Mouse (Mus musculus) neural tube, embryonic 11.5 days (tissue): Measurements from ENCODE around the gene Vps29. TPM values are rescaled to one million over a fixed set of nuclear protein-coding genes. Genes with fewer than 3 reads are reported as not detected.
A peak's percentile ranks its signal among the peaks of the same experiment; 100 is the strongest.

Experiments
- ATAC-seq: fragments of 200-750 bp; cut with Nextera tagmentation; 2 replicates; pipeline ENCODE4 v1.8.0; 2017; ENCODE audit warnings: moderate number of reproducible peaks, mild to moderate bottlenecking, moderate TSS enrichment, moderate library complexity; ENCODE audit not compliant: insufficient read depth, low FRiP score, low TSS enrichment
- DNase-seq: peaks from one replicate; pipeline ENCODE4 v3.0.0-alpha.2; 2015; ENCODE audit warnings: low spot score
- H3K27ac ChIP-seq: fragments of 300-500 bp; sonication (generic); 2 replicates; pipeline ENCODE4 v1.5.1; 2014; ENCODE audit warnings: low read depth, mild to moderate bottlenecking, low read length
- H3K27me3 ChIP-seq: fragments of 300-500 bp; sonication (generic); 2 replicates; pipeline ENCODE4 v1.6.1; 2014; ENCODE audit warnings: mild to moderate bottlenecking, low read length, mixed read lengths; ENCODE audit not compliant: control insufficient read depth, insufficient read depth
- H3K36me3 ChIP-seq: fragments of 300-500 bp; sonication (generic); 2 replicates; pipeline ENCODE4 v1.6.1; 2014; ENCODE audit warnings: mild to moderate bottlenecking, low read length, moderate library complexity, mixed read lengths; ENCODE audit not compliant: control insufficient read depth, insufficient read depth
- H3K4me1 ChIP-seq: fragments of 300-500 bp; sonication (generic); 2 replicates; pipeline ENCODE4 v1.6.1; 2014; ENCODE audit warnings: low read length, mixed read lengths; ENCODE audit not compliant: control insufficient read depth, insufficient read depth
- H3K4me2 ChIP-seq: fragments of 300-500 bp; sonication (generic); 2 replicates; pipeline ENCODE4 v1.6.1; 2014; ENCODE audit warnings: low read depth, mild to moderate bottlenecking, moderate library complexity
- H3K4me3 ChIP-seq: fragments of 300-500 bp; sonication (generic); 2 replicates; pipeline ENCODE4 v1.5.1; 2014; ENCODE audit warnings: low read depth, low read length
- H3K9ac ChIP-seq: fragments of 300-500 bp; sonication (generic); 2 replicates; pipeline ENCODE4 v1.6.1; 2014; ENCODE audit warnings: mild to moderate bottlenecking, low read length
- H3K9me3 ChIP-seq: fragments of 300-500 bp; sonication (generic); 2 replicates; pipeline ENCODE4 v1.6.1; 2016; ENCODE audit warnings: low read length; ENCODE audit not compliant: control insufficient read depth
- WGBS: fragments of 180-500 bp; shearing (Covaris S2); extraction: QIAGEN DNeasy Blood & Tissue Kit; methylation state at CpG from one replicate; pipeline ENCODE4 v1.1.7; 2014; 5-methylcytosine and 5-hydroxymethylcytosine counted together
- polyA plus RNA-seq: library from polyadenylated mRNA; unstranded; fragments of >200 nt; fragmentation: Nextera tagmentation; extraction: Ambion mirVana; gene quantifications from 2 replicates; pipeline ENCODE4 v1.2.1, GENCODE M21; 2014

Gene Vps29
- polyA plus RNA-seq, 1 experiment from 2014 or later, result 219 TPM

DNA sequence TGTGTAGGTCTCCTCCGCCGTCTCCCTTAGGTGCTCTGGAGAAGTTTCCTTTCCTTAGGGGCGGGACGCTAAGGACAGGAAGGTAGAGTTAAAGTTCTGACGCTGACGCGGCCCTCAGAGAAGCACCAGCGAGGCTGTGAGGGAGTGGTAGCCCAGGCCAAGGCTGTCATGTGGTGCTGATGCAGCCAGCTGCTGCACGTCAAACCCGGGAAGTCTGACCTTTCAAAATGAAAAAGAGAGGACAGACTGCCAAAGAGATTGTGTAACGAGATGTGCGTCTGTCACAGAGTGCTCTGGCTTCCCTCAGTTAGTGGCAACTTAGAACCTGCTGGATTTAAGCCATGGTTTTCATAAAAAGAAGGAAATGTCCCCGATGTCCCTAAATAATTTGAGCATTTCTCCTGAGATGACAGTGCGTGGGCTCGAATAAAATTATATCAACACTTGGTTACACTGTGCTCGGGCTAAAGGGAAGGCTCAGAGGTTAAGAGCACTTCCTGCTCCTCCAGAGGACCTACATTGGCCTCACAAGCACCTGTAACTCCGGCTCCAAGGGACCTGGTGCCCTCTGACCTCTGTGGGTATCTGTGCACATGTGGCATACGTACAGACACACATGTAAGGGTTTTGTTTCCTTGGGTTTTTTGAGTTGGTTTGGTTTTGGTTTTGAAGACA lies 46.6 kb downstream of the Vps29 start:
- Histone ChIP-seq H3K36me3 (peaks cover 21% of the 10 kb centered on the region), H3K9ac (no peak overlapping the region), H3K4me3 (no peak overlapping the region), H3K4me2 (no peak overlapping the region), H3K9me3 (no peaks in the 10 kb centered on the region), H3K27me3 (no peaks in the 10 kb centered on the region), H3K4me1 (no peaks in the 10 kb centered on the region), H3K27ac (no peak overlapping the region)
- WGBS, result 86% methylated on average over 18 of the region's 18 CpGs
- ATAC-seq (no peak), DNase-seq (no peak)

DNA sequence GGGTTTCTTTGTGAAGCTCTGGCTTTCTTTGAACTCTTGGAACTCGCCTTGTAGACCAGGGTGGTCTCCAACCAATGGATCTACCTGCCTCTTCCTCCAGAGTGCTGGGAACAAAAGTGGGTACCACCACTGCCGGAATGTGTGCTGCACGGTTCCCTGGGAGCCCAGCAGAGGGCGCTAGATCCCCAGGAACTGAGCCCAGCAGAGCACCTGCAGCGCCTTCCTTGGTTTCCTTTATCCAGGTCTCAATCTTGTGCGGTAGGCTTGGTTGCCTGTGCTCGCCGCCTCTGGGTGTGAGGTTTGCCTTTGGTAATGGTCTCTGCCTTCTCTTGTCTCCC lies 47.1 kb downstream of the Vps29 start:
- H3K4me3 ChIP-seq, result no peak overlapping the region
- WGBS, result 30% methylated on average over 8 of the region's 8 CpGs
- no peak overlapping the region for H3K9ac ChIP-seq
- H3K27ac ChIP-seq, result no peak overlapping the region
- peak; percentile 63 for DNase-seq
- H3K9me3 ChIP-seq, result no peaks in the 10 kb centered on the region
- peaks cover 21% of the 10 kb centered on the region for H3K36me3 ChIP-seq
- H3K27me3 ChIP-seq, result no peaks in the 10 kb centered on the region
- H3K4me1 ChIP-seq, result no peaks in the 10 kb centered on the region
- ATAC-seq, result no peak
- no peak overlapping the region for H3K4me2 ChIP-seq

DNA sequence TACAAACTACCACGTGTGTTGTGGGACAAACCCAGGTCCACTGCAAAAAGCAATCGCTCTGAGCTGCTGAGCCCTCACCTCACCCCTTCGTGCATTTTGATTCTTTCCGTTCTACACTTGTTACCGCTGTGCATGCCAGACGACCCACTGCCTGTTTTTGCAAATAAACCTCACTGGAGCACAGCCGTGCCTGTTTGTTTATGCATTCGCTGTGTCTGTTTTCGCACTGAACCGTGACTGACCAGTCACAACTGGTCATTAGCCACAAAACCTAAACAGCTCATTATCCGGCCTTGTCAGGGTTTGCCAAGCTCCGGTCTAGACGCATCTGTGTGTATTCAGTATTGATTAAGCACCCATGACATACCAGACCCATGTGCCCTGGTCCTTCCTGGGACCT lies 48.0 kb downstream of the Vps29 start:
- no peak overlapping the region for H3K4me2 ChIP-seq
- H3K27ac ChIP-seq, result no peak overlapping the region
- no peaks in the 10 kb centered on the region for H3K27me3 ChIP-seq
- DNase-seq, result no peak
- WGBS, result 80% methylated on average over 13 of the region's 13 CpGs
- H3K36me3 ChIP-seq, result peaks cover 25% of the 10 kb centered on the region
- no peak for ATAC-seq
- no peak overlapping the region for H3K9ac ChIP-seq
- no peaks in the 10 kb centered on the region for H3K9me3 ChIP-seq
- H3K4me3 ChIP-seq, result no peak overlapping the region
- H3K4me1 ChIP-seq, result no peaks in the 10 kb centered on the region

DNA sequence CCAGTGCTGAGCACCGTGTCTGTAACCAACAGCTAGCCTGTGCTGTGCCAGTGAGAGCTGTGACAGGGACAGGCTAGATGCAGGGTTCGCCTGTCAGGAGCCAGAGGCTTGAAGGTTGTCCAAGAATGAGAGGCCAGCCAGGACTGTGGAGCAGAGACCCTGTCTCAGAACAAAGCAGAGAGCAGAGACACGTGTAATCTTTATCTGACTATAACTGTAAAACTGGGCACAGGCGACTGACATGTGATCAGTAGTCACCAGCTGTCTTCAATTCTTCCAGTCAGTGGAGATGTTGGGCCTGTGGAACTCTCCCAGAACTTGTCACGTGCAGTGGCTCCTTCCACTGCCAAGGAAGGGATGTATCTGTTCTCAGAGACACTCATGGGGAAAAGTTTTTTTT lies 48.6 kb downstream of the Vps29 start:
- H3K4me1 ChIP-seq, result no peaks in the 10 kb centered on the region

DNA sequence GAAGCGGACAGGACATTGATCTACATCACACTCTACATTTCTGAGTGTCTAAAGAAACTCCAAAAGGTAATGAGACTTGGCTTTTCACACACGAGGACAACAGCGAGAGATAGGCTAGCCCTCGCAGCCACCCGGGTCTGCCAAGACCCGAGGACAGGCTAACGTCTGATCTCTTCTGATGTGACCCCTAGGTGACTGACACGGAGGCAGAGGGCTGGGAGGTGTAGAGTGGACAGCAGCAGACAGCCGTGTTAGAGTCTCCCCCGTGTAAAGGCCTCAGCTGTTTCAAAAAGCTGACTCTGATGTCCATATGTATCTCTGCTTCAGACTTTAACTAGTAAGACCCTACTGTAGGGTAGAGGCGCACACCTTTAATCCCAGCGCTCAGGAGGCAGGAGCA lies 49.2 kb downstream of the Vps29 start:
- Histone ChIP-seq H3K4me1 (no peaks in the 10 kb centered on the region), H3K27me3 (no peaks in the 10 kb centered on the region), H3K4me3 (no peak overlapping the region), H3K27ac (no peak overlapping the region), H3K36me3 (peaks cover 23% of the 10 kb centered on the region), H3K4me2 (no peak overlapping the region), H3K9me3 (no peaks in the 10 kb centered on the region), H3K9ac (no peak overlapping the region)
- WGBS, result 94% methylated on average over 12 of the region's 12 CpGs
- DNase-seq (no peak), ATAC-seq (no peak)

More for the DNA sequence above, 48.6 kb downstream of the Vps29 start:
- Histone ChIP-seq H3K27ac (no peak overlapping the region), H3K36me3 (peaks cover 23% of the 10 kb centered on the region), H3K4me3 (no peak overlapping the region), H3K9ac (no peak overlapping the region), H3K27me3 (no peaks in the 10 kb centered on the region), H3K9me3 (no peaks in the 10 kb centered on the region), H3K4me2 (no peak overlapping the region)
- WGBS, result 91% methylated on average over 5 of the region's 5 CpGs
- DNase-seq, result no peak
- ATAC-seq, result no peak

DNA sequence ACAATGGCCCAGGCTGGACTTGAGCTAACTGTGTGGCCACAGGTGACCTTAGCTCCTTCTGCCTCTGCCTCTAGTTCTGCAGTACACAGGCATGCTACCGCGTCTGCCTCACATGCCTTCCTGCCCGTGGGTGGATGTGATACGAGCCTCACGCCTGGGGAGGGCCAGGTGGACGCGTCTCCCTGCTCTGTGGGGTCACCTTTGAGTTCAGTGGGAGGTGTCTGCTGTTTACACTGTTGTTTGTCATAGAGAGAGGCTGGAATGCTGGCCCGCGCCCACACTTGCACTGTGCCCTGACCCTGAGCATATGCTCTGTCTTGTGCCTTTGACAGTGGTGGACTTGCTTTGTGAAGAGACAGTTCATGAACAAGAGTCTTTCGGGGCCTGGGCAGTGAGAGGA lies 51.4 kb downstream of the Vps29 start:
- H3K36me3 ChIP-seq, result peaks cover 23% of the 10 kb centered on the region
- WGBS, result 96% methylated on average over 10 of the region's 10 CpGs
- DNase-seq, result no peak

DNA sequence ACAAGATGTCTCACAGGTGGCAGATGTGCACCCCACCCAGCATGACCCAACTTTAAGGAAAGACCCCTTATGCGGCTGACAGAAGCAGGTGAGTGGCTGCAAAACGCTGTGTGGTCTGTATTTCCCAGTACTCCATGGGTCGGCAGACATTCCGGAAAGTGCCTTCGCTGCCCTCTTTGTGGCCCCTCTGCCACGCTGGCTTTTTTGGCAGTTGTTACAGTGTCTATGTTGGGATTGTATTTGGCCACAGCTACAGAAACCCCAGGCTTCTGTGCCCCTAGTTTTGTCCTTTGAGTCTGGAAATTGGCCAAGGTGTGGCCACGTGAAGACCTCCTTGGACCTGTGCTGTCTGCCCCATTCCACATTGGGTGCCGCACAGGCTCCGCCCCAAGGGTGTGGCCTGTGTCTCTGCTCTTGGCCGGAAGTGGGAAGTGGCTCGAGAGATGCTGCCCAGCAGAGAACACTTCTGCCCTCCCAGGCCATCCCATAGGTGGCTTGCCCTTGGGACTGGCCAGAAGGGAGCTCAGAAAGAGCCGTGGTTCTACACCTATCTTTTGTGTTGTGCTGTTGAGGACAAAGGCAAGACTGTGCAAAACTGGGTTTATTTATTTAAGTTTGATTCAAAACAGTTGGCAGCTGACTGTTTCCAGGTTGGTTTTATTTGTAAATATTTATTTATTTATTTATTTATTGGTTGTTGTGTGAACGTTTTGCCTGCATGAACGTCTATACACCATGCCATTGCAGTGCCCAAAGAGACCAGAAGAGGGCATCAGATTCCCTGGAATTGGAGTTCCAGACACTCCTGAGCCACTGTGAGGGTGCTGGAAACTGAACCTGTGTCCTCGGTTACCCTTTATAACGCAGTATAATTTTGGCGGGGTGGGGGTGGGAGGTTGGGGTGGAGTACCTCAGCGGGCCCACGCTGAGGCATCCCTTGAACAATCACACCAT lies 55.8 kb downstream of the Vps29 start:
- H3K4me3 ChIP-seq, result no peak overlapping the region
- no peak for ATAC-seq
- 90% methylated on average over 19 of the region's 19 CpGs for WGBS

More for the DNA sequence above, 51.4 kb downstream of the Vps29 start:
- Histone ChIP-seq H3K27ac (no peak overlapping the region), H3K9ac (no peak overlapping the region), H3K4me2 (no peak overlapping the region), H3K27me3 (no peaks in the 10 kb centered on the region), H3K4me1 (no peaks in the 10 kb centered on the region), H3K9me3 (no peaks in the 10 kb centered on the region), H3K4me3 (no peak overlapping the region)
- ATAC-seq, result no peak

DNA sequence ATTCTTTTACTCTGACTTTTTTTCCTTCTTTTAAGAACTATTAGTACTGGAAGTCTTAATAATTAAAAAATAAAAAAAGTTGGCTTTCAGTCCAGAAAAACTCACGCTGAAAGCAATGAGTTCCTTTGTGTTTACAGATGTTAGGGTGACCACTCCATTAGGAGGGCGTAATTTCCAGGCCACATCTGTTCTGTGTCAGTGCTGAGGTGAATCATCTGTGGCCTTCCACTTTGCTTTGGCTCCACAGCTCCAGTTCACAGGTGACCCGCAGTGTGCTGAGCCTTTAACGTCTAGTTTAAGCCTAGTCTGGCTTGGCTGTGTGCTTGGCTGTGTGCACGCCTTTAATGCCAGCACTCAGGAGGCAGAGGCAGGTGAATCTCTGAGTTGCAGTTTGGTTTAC lies 57.7 kb downstream of the Vps29 start:
- Histone ChIP-seq H3K4me3 (no peak overlapping the region), H3K9me3 (no peaks in the 10 kb centered on the region), H3K4me2 (no peak overlapping the region), H3K36me3 (peaks cover 3% of the 10 kb centered on the region; the same call in 1 of the 2 replicates), H3K4me1 (no peaks in the 10 kb centered on the region), H3K27ac (no peak overlapping the region), H3K9ac (no peak overlapping the region), H3K27me3 (no peaks in the 10 kb centered on the region)
- 82% methylated on average over 5 of the region's 5 CpGs for WGBS
- ATAC-seq, result no peak
- no peak for DNase-seq

More for the DNA sequence above, 55.8 kb downstream of the Vps29 start:
- DNase-seq, result no peak
- Histone ChIP-seq H3K9me3 (no peaks in the 10 kb centered on the region), H3K27ac (no peak overlapping the region), H3K4me1 (no peaks in the 10 kb centered on the region), H3K27me3 (no peaks in the 10 kb centered on the region), H3K4me2 (no peak overlapping the region), H3K9ac (no peak overlapping the region), H3K36me3 (peaks cover 10% of the 10 kb centered on the region)

DNA sequence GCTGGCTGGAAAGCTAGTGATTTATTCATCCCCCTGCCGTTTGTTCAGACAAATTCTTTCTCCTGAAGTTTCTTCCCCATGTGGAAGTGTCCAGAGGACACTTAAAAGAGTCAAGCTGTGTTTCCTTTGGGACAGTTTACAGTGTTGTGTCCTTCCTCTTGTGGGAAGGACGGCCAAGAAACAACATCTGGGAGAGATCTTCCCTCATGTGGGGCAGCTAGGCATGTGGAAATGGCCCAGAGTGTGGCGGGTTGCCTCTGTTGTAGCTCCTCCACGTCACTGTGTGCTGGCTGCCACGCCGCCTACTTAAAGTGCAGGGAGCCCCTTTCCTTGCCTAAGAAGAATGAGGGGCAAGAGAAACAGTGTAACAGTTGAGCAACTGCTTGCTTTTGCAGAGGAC lies 58.7 kb downstream of the Vps29 start:
- no peak for ATAC-seq
- WGBS, result 60% methylated on average over 6 of the region's 6 CpGs

More for the DNA sequence above, 58.7 kb downstream of the Vps29 start:
- no peak overlapping the region for H3K27ac ChIP-seq
- no peaks in the 10 kb centered on the region for H3K9me3 ChIP-seq
- no peak overlapping the region for H3K4me3 ChIP-seq
- no peaks in the 10 kb centered on the region for H3K36me3 ChIP-seq
- H3K27me3 ChIP-seq, result no peaks in the 10 kb centered on the region
- no peak overlapping the region for H3K4me2 ChIP-seq
- H3K9ac ChIP-seq, result no peak overlapping the region
- no peak for DNase-seq
- no peaks in the 10 kb centered on the region for H3K4me1 ChIP-seq
